Mouse (Mus musculus) hindbrain, embryonic 10.5 days (tissue): ENCODE measurements at regions not wholly inside any gene's neighbourhood (a gene's known extent, or its start where the extent isn't known, plus 50 kb on each side); places are given as distances from the start of the nearest gene placed in this dataset.

ENCODE experiments used
- DNase-seq: peaks from one replicate; pipeline ENCODE4 v3.0.0-alpha.2; 2017; ENCODE audit warnings: low spot score
- H3K27ac ChIP-seq: fragments of 300-500 bp; sonication (generic); 2 replicates; pipeline ENCODE4 v1.5.1; 2016; ENCODE audit warnings: mild to moderate bottlenecking, moderate library complexity
- H3K27me3 ChIP-seq: fragments of 300-500 bp; sonication (generic); 2 replicates; pipeline ENCODE4 v1.6.1; 2016; ENCODE audit warnings: mild to moderate bottlenecking; ENCODE audit not compliant: poor library complexity, insufficient read depth, severe bottlenecking
- H3K36me3 ChIP-seq: fragments of 300-500 bp; sonication (generic); 2 replicates; pipeline ENCODE4 v1.6.1; 2016; ENCODE audit warnings: mild to moderate bottlenecking, moderate library complexity
- H3K4me1 ChIP-seq: fragments of 300-500 bp; sonication (generic); replicated peaks from 2 replicates; pipeline ENCODE4 v1.6.1; 2016; ENCODE audit warnings: mild to moderate bottlenecking
- H3K4me3 ChIP-seq: fragments of 300-500 bp; sonication (generic); 2 replicates; pipeline ENCODE4 v1.5.1; 2016; ENCODE audit warnings: mild to moderate bottlenecking, moderate library complexity
- H3K9me3 ChIP-seq: fragments of 300-500 bp; sonication (generic); 2 replicates; pipeline ENCODE4 v1.6.1; 2016; ENCODE audit warnings: mild to moderate bottlenecking, moderate library complexity
- WGBS: fragments of 180-500 bp; shearing (Covaris S2); methylation state at CpG from one replicate; pipeline ENCODE4 v1.1.7; 2016; 5-methylcytosine and 5-hydroxymethylcytosine counted together

GRCm38 (mm10) chr4:154726636-154727045 is 59.0 kb upstream of the Actrt2 start:
- H3K4me3 ChIP-seq = no peak overlapping the region
- H3K36me3 ChIP-seq = no peaks in the 10 kb centered on the region
- DNase-seq = peak; percentile 37
- H3K27me3 ChIP-seq = no peaks in the 10 kb centered on the region
- H3K9me3 ChIP-seq = no peaks in the 10 kb centered on the region
- H3K27ac ChIP-seq = peak overlapping the region; percentile 35; the same call in 1 of the 2 replicates
- WGBS = 46% methylated on average over 3 of the region's 3 CpGs
- peaks cover 28% of the 10 kb centered on the region for H3K4me1 ChIP-seq

- 76% methylated on average over 7 of the region's 7 CpGs for WGBS
- H3K27ac ChIP-seq = peak overlapping the region; percentile 62; the same call in 1 of the 2 replicates
- no peak for DNase-seq
- H3K9me3 ChIP-seq = no peaks in the 10 kb centered on the region
- no peak overlapping the region for H3K4me3 ChIP-seq
- no peaks in the 10 kb centered on the region for H3K27me3 ChIP-seq
- no peaks in the 10 kb centered on the region for H3K36me3 ChIP-seq
- H3K4me1 ChIP-seq = peaks cover 31% of the 10 kb centered on the region
These were observed 60.3 kb upstream of the Actrt2 start for GRCm38 (mm10) chr4:154727945-154728344.

DNA sequence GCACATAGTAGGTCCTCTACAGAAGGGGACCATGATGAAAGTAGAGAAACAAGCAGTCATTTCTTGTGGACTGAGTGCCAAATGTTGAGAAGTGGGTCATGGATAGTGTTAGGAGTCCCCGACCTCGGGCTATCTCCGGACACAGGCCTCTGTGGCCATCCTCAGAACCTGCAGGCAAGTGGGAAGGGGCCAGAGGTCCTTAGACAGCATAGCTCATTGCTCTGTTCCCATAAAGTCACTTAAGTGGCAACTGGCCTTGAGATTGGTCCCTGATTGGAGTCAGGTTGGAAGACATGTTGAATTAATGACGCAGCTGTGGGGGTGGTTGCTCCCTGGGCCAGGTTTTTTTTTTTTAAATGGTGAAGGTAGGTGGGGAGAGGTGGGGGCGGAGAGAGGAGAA is 63.0 kb upstream of the Actrt2 start:
- Histone ChIP-seq H3K36me3 (no peaks in the 10 kb centered on the region), H3K4me3 (no peak overlapping the region), H3K27me3 (no peaks in the 10 kb centered on the region), H3K4me1 (peaks cover 31% of the 10 kb centered on the region), H3K27ac (no peak overlapping the region), H3K9me3 (no peaks in the 10 kb centered on the region)
- no peak for DNase-seq
- WGBS = 90% methylated on average over 5 of the region's 5 CpGs

GRCm38 (mm10) chr4:154731345-154731744 is 63.7 kb upstream of the Actrt2 start:
- H3K36me3 ChIP-seq = no peaks in the 10 kb centered on the region
- no peaks in the 10 kb centered on the region for H3K9me3 ChIP-seq
- no peaks in the 10 kb centered on the region for H3K27me3 ChIP-seq
- no peak overlapping the region for H3K27ac ChIP-seq
- DNase-seq = no peak
- H3K4me1 ChIP-seq = peaks cover 31% of the 10 kb centered on the region
- no peak overlapping the region for H3K4me3 ChIP-seq
- WGBS = 79% methylated on average over 15 of the region's 15 CpGs

- no peak for DNase-seq
- Histone ChIP-seq H3K9me3 (no peaks in the 10 kb centered on the region), H3K36me3 (no peaks in the 10 kb centered on the region), H3K27ac (no peak overlapping the region), H3K4me1 (peaks cover 13% of the 10 kb centered on the region; the same call in 1 of the 2 replicates), H3K27me3 (0 out of 2 replicates have a peak, but pooled peaks cover 8% of the 10 kb centered on the region), H3K4me3 (no peak overlapping the region)
- WGBS = 82% methylated on average over 6 of the region's 6 CpGs
These were observed 68.4 kb upstream of the Actrt2 start for GRCm38 (mm10) chr4:154736071-154736470.

DNA sequence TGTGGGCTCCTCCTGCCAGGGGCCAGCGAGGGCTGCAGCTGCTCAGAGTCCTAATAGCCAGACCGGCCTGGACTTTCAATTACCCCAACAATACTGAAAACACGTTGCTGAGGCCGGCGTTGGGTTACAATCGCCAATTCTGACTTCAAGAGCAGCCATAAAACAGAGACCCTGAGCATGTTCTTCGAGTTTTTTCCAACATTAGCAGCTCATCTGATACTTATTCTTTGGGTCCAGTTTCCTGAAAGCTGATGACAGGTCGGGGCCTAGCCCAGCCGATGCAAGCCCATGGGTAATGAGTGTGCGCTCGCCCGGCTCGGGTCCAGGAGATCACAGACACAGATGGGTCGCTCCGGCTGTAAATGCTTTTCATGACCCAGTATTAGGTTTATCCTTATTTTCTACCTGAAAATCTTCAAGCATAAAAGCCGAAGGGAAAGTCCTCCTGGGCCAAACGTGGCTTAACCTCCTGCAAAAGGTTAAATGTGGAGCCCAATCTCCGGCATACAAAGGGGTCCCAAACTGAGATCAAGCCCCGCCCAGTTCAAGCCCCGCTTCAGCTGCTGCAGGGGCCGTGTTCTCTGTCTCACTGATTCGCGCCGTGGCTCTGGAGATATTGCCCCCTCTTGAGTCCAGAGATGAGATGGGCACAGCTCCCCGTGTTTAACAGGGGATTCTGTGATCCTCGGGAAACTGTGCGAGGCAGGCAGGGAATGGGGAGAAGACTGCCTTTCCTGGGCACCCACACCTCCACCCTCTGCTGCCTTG is 73.6 kb upstream of the Actrt2 start:
- Histone ChIP-seq H3K27ac (peak overlapping the region; percentile 35; the same call in 1 of the 2 replicates), H3K27me3 (peaks cover 32% of the 10 kb centered on the region), H3K4me1 (peaks cover 15% of the 10 kb centered on the region), H3K9me3 (no peaks in the 10 kb centered on the region), H3K4me3 (no peak overlapping the region), H3K36me3 (no peaks in the 10 kb centered on the region)
- no peak for DNase-seq
- WGBS = 56% methylated on average over 27 of the region's 27 CpGs

DNA sequence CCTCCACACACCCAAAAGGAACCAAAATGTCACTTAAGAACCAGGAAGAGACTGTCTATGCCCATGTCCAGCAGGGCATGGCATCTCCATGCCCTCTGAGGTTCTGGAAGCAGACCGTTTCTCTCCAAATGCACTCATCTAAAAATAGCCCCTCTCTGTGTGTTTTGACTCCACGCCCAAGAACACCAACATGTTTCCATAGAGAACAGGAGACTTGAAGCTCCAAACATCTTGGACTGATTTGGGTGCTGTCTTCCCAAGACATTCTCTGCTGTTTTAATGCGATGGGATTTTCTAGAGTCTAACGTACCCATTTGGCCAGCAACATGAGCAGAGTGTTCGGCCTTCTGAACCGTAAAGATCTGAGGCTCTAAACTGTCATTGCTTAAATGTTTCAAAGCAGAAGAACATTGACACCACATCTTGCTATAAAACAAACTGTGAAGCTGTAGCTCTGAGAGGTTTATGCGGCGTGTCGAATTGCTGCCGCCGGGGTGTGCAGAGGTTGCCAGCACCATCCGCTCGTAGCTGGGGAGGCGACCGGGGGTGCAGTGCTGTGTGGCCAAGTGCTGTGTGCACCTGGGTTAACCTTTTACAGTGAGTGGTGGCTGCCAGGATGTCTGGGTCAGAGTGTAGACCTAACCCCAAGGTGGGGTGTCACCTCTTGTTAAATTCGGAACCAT is 78.8 kb upstream of the Actrt2 start:
- DNase-seq = no peak
- peaks cover 27% of the 10 kb centered on the region for H3K27me3 ChIP-seq
- no peaks in the 10 kb centered on the region for H3K9me3 ChIP-seq
- no peaks in the 10 kb centered on the region for H3K36me3 ChIP-seq
- no peak overlapping the region for H3K27ac ChIP-seq
- 90% methylated on average over 16 of the region's 16 CpGs for WGBS
- peaks cover 28% of the 10 kb centered on the region for H3K4me1 ChIP-seq
- no peak overlapping the region for H3K4me3 ChIP-seq

GRCm38 (mm10) chr4:154747006-154747343 is 79.3 kb upstream of the Actrt2 start:
- Histone ChIP-seq H3K27me3 (peaks cover 27% of the 10 kb centered on the region), H3K36me3 (no peaks in the 10 kb centered on the region), H3K27ac (no peak overlapping the region), H3K9me3 (no peaks in the 10 kb centered on the region), H3K4me1 (peaks cover 24% of the 10 kb centered on the region), H3K4me3 (no peak overlapping the region)
- DNase-seq = no peak
- WGBS = 87% methylated on average over 4 of the region's 4 CpGs

GRCm38 (mm10) chr4:154749160-154749559 is 81.5 kb upstream of the Actrt2 start:
- peaks cover 17% of the 10 kb centered on the region for H3K27me3 ChIP-seq
- WGBS = 50% methylated on average over 9 of the region's 9 CpGs
- no peaks in the 10 kb centered on the region for H3K36me3 ChIP-seq
- no peak overlapping the region for H3K4me3 ChIP-seq
- peak; percentile 47 for DNase-seq
- no peak overlapping the region for H3K27ac ChIP-seq
- H3K9me3 ChIP-seq = no peaks in the 10 kb centered on the region
- H3K4me1 ChIP-seq = peaks cover 28% of the 10 kb centered on the region

GRCm38 (mm10) chr4:154749996-154750395 is 82.3 kb upstream of the Actrt2 start:
- 76% methylated on average over 2 of the region's 2 CpGs for WGBS
- peaks cover 17% of the 10 kb centered on the region for H3K27me3 ChIP-seq
- H3K9me3 ChIP-seq = no peaks in the 10 kb centered on the region
- 0 out of 2 replicates have a peak overlapping the region, but pooled peaks have one; percentile 8 for H3K27ac ChIP-seq
- no peak overlapping the region for H3K4me3 ChIP-seq
- H3K36me3 ChIP-seq = no peaks in the 10 kb centered on the region
- peaks cover 28% of the 10 kb centered on the region for H3K4me1 ChIP-seq
- DNase-seq = no peak

GRCm38 (mm10) chr4:154750440-154751107 is 82.9 kb upstream of the Actrt2 start:
- H3K4me3 ChIP-seq = no peak overlapping the region
- no peaks in the 10 kb centered on the region for H3K9me3 ChIP-seq
- 0 out of 2 replicates have a peak overlapping the region, but pooled peaks have one; percentile 8 for H3K27ac ChIP-seq
- H3K27me3 ChIP-seq = peaks cover 13% of the 10 kb centered on the region
- DNase-seq = no peak
- peaks cover 28% of the 10 kb centered on the region for H3K4me1 ChIP-seq
- H3K36me3 ChIP-seq = no peaks in the 10 kb centered on the region
- 61% methylated on average over 14 of the region's 14 CpGs for WGBS

GRCm38 (mm10) chr4:154754445-154754844 is 82.8 kb upstream of the Ttc34 start:
- no peak for DNase-seq
- Histone ChIP-seq H3K36me3 (no peaks in the 10 kb centered on the region), H3K9me3 (no peaks in the 10 kb centered on the region), H3K27me3 (peaks cover 13% of the 10 kb centered on the region; the same call in 1 of the 2 replicates), H3K4me1 (peaks cover 25% of the 10 kb centered on the region), H3K4me3 (no peak overlapping the region), H3K27ac (no peak overlapping the region)
- WGBS = 76% methylated on average over 8 of the region's 8 CpGs
